20 mouse cellular contexts compared by ENCODE assay signal in genomic region chr3:149918201-149918600, GRCm38 (mm10).
A peak's percentile ranks its signal among the peaks of the same experiment; 100 is the strongest.
DNase-seq lines count a peak whose midpoint lies in the region; ATAC-seq lines count a peak whose summit lies in the region.
"Had no signal": no experiment of that assay in that cellular context is flagged by ENCODE, and none has a peak within 500 bp of the region (broad histone marks: within the 10 kb centered on the region; RNA-seq: fewer than 3 reads in every experiment).

No protein-coding gene starts in this region.

- WGBS in embryonic facial prominence, embryonic 14.5 days = 31% methylated on average over 5 of the region's 5 CpGs

- no peak overlapping the region for H3K4me2 ChIP-seq in embryonic facial prominence, embryonic 14.5 days (ENCODE audit: low read depth, low read length)
- H3K4me2 ChIP-seq: embryonic facial prominence, embryonic 15.5 days; heart, embryonic 13.5 days; hindbrain, embryonic 13.5 days had no signal

- no peak for ATAC-seq in embryonic facial prominence, embryonic 14.5 days (ENCODE audit: low read depth)
- ATAC-seq: forebrain, embryonic 14.5 days; hindbrain, postnatal 0 days had no signal

- peak; percentile 28 for DNase-seq in embryo, embryonic 10.5 days (ENCODE audit: low spot score)
- DNase-seq in embryo, embryonic 9.5 days (ENCODE audit: extremely low spot score) = peak; percentile 5
- peak; percentile 19 for DNase-seq in embryonic facial prominence, embryonic 14.5 days (ENCODE audit: low spot score)
- no peak for DNase-seq in layer of hippocampus, adult 11-12 months (ENCODE audit: low spot score)
- no peak for DNase-seq in kidney, postnatal 25 days
- no peak for DNase-seq in layer of hippocampus, adult 18-20 months (ENCODE audit: low spot score in 2 of 2)
- DNase-seq: adrenal gland, adult 2 months; adrenal gland, postnatal 36 days; cerebellum, adult 2 months; cerebellum, postnatal 14 days; gastrocnemius, postnatal 36 days; heart, adult 11 months; heart, postnatal 36 days had no signal

- H3K9me3 ChIP-seq in embryonic facial prominence, embryonic 14.5 days (ENCODE audit: control insufficient read depth, low read length) = no peaks in the 10 kb centered on the region
- H3K9me3 ChIP-seq: embryonic facial prominence, embryonic 15.5 days; forebrain, embryonic 10.5 days; heart, embryonic 13.5 days; hindbrain, embryonic 13.5 days had no signal

- H3K4me1 ChIP-seq in embryonic facial prominence, embryonic 14.5 days (ENCODE audit: control insufficient read depth, insufficient read depth, low read length) = peaks cover 8% of the 10 kb centered on the region
- H3K4me1 ChIP-seq: embryonic facial prominence, embryonic 15.5 days; heart, embryonic 13.5 days; hindbrain, embryonic 13.5 days had no signal

- no peaks in the 10 kb centered on the region for H3K36me3 ChIP-seq in embryonic facial prominence, embryonic 14.5 days (ENCODE audit: control insufficient read depth, insufficient read depth, low read length)
- H3K36me3 ChIP-seq: embryonic facial prominence, embryonic 15.5 days; forebrain, embryonic 10.5 days; heart, embryonic 13.5 days; hindbrain, embryonic 13.5 days had no signal

- no peak overlapping the region for H3K27ac ChIP-seq in embryonic facial prominence, embryonic 14.5 days (replicated peaks; ENCODE audit: low read depth, low read length)
- H3K27ac ChIP-seq: embryonic facial prominence, embryonic 15.5 days; forebrain, embryonic 10.5 days; heart, embryonic 13.5 days; hindbrain, embryonic 13.5 days; hindbrain, postnatal 0 days had no signal

- H3K4me3 ChIP-seq in embryonic facial prominence, embryonic 14.5 days (ENCODE audit: low read depth, low read length) = no peak overlapping the region
- H3K4me3 ChIP-seq: embryonic facial prominence, embryonic 15.5 days; erythroblast, embryonic 14.5 days; forebrain, embryonic 10.5 days; heart, embryonic 13.5 days; hindbrain, embryonic 13.5 days had no signal

- H3K27me3 ChIP-seq in embryonic facial prominence, embryonic 14.5 days (replicated peaks; ENCODE audit: control insufficient read depth, insufficient read depth, low read length) = no peaks in the 10 kb centered on the region
- H3K27me3 ChIP-seq: embryonic facial prominence, embryonic 15.5 days; heart, embryonic 13.5 days; hindbrain, embryonic 13.5 days had no signal

- no peak overlapping the region for H3K9ac ChIP-seq in embryonic facial prominence, embryonic 14.5 days (ENCODE audit: low read depth, low read length)
- H3K9ac ChIP-seq: embryonic facial prominence, embryonic 15.5 days; heart, embryonic 13.5 days; hindbrain, embryonic 13.5 days had no signal

Comparison
In these comparisons a context has a peak if more than half of its experiments do, and no peak if none do; other contexts are left out.
1. DNase-seq: peak in embryo, embryonic 10.5 days (single experiment), embryo, embryonic 9.5 days (single experiment) and embryonic facial prominence, embryonic 14.5 days (single experiment); none in layer of hippocampus, adult 11-12 months (single experiment), kidney, postnatal 25 days (0 of 2) and layer of hippocampus, adult 18-20 months (0 of 2).